Mouse (Mus musculus): ENCODE results near the gene Mafg. TPM values are rescaled to one million over a fixed set of nuclear protein-coding genes. Genes with fewer than 3 reads are reported as not detected.

The Mafg gene
- total RNA-seq, 2 experiments from 2014 or later: 50.2 to 58.8 TPM

DNA sequence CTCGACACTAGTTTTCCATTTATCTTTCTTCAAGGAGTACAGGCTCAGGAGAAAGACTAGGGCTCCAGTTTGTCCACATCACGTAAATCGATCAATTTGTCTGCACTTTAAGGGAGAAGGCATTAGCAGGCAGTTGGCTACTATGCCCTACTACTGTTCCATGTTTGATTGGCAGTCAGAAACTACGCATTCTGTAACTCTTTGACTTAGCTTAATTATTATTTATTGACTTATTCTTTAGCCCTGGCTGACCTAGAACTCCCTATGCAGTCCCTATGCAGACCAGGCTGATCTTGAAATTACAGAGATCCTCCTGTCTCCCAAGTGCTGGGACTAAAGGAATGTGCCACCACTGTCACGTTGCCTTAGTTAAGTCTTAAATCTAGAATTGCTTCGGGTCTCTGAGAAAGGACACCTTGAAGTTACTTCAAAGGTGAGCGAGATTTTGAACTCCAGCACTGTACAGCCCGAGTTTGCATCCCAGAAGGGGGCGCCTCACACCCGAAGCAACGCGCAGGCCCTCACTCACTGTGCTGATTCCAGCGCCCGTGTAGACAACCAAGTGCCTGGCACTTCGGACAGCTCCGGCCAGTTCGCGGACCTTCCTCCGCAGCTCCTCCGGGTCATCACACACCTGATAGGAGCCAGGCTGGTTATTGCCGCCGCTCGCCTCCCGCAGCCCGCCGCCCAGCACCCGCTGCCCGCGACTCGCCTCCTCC, 9.3 kb downstream of the Mafg start:
- peak; percentile 68 for DNase-seq (ENCODE audit: low spot score)

DNA sequence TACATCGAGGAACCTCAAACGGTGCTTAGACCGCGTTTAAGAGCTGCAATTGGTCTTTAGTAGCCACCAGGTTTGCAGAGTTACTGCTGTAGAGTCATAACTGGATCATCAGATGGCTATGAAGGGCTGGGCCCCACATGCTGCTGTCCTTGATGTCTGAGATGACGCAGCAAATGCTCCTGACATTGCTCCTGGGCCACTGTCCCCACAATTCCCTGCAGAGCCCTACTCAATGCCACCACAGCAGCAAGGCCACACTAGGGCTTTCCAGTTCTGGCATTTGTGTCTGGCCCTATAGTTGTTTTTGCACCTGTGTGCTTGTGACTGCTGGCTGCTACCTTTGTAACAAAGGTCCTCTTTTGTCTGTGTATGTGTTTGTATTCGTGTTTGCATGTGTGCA, 10.6 kb downstream of the Mafg start:
- DNase-seq (ENCODE audit: low spot score): no peak

DNA sequence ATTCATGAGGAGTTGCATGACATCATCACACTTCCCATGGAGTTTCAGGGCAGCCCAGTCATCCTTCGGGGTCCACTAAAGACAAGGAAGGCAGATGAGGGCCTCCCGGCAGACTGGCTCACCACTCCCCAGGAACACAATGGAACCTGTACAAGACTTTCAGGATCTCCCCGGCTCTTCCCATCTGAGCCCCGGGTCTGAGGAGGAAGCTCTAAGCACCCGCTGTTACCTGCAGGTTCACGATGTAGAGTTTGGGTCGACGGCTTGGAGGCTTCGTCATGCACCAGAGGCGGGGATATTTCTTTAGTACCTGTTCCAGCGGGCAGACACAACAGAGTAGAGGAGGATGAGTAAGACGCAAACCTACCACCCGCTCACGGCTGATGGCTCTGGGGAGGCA, 13.2 kb downstream of the Mafg start:
- no peak for DNase-seq (ENCODE audit: low spot score)

DNA sequence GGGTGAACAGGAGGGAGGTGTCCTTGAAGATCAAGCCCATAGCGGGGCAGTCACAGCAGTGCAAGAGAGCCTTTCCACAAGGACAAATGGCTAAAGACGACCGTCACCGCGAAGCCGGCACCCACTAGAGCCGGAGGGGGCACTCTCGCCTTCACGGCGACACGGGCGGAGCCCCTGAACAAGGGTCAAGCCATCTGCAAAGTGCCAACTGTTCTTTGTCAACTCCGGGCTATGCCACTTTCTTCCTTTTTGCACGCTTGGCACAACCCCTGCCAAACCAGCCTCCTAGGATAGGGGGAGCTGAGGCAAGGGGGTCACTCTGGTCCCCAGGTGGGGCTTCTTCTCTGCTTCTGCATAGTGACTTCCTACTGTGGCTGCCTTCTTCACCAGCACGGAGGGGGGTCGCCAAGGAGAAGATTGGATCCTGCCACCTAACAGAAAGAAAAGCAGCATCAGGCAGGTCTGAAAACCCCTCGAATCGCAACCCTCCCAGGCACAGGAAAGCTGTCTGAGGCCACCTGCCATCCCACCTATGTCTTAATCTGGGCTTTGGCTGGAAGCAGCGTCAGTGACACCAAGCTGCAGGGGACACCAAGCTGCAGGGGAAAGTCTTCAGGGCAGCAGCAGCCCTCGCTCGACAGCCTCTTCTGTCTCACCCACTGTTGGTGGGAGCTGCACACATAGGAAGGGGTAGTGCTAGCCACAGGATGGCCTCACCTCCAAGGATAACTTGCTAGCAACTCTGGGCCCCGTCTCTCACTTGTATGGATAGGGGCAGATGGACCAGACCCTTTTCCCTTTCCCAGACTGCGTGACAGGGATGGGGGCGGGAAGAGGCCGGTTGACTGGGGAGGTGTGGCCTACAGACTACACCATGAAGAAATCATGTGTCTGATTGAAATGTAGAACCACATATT, 14.5 kb downstream of the Mafg start:
- DNase-seq (ENCODE audit: low spot score): no peak

DNA sequence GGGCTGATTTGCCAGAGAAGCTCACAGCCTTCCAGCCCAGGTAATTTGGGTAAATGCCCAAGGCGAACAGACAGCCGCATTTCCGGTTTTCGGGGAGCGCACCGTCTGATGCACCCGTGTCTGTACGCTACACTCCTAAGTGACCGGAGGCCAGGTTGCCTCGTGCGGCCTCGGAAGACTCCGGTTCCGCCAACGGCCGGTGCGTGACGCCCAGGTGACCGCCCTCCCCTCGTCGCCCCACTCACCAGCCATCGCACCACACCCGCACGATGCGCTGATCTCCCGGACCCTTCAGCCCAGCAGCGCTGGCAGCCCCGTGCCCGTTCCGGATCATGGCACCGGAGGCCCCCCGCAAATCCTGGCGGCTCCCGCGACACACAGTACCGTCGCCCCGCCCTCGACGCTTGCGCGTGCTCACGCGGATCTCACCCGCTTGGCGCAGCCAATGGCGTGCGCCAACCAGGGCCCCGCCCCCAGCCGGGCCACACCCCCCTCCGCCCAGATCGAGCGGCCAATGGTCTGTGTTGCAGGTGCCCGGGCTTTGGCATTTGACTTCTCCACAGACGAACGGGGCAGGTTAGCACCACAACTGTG, 15.8 kb downstream of the Mafg start, which contains the start of gene Pcyt2:
Gene Pcyt2 (minus strand): TSS at position 418 of the 594 bp plus-strand sequence.
- peak; percentile 92 for DNase-seq (ENCODE audit: low spot score)

DNA sequence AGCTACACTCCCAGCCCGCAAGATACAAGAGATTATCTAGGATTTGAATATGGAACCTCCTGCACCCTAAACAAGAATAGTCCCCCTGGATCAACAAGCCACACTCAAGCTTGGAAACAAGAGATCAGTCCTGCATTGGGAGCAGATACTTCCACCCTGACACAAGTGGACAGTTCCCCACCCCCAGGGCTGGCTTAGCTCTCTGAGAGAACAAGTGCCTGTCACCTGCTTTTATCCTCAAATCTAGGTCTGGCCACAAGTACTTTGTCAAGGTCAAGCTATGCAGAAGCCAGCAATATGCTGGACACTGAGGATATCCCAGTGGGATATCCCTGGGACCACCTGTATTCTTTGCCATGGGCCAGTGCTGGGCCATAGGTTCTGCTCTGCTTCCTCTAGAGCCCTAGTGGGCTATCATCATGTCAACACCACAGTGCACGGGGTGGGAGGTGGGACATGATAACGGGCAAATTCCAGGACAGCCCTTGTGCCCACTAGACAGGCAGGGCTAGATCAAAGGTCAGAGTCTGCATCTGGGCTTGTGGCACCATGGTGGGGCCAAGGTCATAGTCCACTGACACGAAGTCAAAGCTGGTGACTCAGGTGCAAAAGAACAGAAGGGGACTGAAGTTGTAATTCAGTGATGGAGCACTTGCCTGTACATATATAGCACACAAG, 16.6 kb downstream of the Mafg start:
- DNase-seq (ENCODE audit: low spot score): no peak

DNA sequence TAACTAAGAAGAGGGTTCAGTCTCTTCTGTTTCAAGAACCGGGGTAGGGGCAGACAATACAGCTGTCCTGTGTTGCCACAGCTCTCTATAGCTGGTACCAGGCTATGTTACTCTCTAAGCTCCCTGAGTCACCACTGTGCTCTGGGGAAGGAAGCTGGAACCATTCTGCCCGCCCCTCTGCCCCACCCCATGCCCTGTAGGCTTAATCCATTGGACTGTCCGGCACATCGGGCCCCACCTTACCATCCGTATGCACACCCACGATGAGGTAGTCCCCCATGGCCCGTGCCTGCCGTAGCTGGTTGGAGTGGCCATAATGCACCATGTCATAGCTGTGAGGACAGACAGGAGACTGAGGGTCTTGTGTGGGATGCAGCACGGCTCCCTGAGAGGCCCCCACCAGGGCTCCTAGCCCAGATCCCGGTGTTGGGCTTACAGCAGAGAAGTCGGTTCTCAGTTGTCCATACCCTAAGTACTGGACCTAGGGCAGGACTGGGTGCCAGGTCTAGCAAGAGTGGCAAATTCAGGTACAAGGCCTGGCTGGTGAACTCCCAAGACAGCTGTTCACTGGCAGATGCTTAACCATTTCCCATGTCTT, 17.7 kb downstream of the Mafg start:
- no peak for DNase-seq (ENCODE audit: low spot score)

DNA sequence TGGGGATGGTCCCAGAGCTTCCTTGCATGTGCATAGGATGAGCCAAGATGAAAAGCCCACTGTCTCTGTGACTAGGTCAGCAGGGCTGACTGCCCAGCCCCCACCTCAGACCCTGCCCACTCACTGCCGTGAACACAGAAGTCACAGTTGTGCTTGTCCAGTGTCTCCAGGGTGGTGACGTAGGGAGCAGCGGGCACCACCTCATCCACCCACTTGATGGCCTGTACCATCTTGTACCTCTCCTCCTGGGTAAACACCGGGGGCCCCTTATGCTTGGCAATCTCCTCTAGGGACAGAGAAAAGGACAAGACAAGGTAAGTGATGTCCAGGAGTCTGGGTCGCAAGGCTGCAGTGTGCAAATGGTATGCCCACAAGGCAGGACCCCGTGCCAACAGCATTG, 18.2 kb downstream of the Mafg start:
- no peak for DNase-seq (ENCODE audit: low spot score)

DNA sequence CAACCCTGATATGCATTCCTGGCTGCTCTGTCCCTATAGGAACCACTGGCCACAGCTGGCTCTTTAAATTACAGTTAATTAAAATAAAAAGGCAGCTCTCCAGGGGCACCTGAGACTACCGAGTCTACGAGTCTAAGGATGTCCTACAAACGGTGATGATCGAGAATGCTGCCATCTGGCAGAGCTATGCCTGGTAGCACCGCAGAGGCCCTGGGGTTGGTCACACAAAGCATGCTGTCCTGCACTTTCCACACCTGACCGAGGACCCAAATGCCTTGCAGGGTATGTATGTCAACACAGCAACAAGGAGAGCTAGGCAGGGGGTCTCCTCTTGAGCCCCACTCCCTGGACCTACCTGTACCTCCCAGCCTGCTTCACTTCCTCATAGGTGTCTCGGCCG, 19.4 kb downstream of the Mafg start:
- DNase-seq (ENCODE audit: low spot score): no peak

DNA sequence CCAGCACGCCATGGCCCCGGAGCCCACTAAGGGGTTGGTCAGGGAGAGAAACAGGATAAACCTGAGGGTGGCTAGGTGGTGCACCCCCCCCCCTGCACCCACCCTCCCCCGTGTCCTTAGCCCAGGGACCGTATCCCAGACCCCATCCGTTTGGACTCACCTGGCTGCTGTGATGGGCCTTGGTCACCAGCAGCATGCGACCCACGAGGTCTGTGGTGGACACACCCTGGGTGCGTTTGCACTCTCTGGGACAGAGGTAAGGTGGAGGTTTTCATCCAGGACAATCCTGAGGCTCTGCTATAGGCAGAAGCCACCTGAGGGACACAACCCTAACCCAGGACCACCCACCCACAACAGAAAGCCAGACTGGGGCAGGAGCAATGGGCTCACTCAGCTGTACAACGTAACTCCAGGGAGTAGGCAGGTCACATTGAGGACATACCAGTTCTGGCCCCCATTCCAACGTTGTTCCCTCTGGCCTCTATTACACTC, 19.9 kb downstream of the Mafg start:
- DNase-seq (ENCODE audit: low spot score): no peak

DNA sequence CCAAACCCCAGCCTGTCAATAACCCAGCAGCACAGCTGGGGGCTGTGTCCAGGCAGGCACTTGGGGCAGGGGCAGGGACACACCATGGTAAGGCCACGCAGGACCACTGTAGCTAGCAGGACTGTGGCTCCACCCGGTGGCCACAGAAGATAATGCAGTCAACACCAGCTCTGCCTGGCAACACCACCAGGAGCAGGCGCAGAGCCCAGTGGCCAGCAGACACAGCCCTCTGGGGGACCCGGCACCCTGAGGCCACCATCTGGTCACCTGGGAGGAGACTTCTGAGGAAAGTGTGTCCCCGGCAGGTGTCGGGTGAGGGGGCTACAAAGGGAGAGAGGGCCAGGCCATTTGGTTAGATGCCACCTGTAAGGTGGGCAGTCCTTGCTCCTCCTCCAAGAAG, 20.6 kb downstream of the Mafg start:
- peak; percentile 81 for DNase-seq (ENCODE audit: low spot score)

DNA sequence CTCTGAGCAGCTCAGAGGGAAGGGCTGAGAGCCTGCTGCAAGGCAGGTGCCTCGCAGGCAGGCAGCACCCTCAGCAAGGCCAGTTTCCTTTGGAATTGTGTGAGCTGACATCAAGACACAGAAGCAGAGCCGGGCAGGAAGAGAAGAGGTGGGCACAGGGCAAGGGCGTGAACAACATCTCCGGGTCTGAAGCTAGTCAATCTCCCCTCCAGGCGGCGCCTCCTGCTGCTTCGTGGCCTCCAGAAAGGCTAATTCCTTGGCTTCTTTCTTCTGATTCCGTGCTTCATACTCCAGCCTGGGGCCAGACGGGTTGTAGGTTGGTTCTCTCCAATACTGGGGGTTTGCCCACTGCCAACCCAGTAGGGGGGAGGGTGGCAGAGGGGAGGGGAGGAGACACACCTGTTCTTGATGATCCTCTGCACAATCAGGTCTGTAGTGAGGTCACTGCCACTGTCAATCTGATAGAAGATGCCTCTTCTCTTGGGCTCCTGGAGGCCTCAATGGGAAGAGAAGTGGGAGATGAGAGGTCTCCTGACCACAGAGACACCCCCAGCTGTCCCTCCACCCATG, 22.8 kb downstream of the Mafg start:
- no peak for DNase-seq (ENCODE audit: low spot score)

DNA sequence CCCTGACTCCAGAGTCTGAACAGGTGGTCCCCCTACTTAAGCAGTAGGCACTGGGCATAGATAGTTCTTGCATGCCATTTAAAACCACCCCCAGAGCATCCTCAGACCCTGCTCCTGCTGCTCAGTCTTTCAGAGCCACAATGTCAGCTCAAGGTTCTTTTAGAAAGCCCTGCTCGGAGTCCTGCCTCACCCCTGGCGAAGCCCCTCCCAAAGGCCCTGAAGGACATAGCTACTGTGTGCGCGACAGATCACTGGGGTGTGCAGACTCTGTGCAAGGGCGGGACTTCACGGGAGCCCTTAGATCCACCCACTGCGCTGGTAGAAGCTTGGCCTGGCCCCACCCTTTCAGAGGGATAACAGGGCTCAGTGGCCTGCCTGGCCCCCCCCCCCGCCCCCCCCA, 24.1 kb downstream of the Mafg start:
- DNase-seq (ENCODE audit: low spot score): no peak

DNA sequence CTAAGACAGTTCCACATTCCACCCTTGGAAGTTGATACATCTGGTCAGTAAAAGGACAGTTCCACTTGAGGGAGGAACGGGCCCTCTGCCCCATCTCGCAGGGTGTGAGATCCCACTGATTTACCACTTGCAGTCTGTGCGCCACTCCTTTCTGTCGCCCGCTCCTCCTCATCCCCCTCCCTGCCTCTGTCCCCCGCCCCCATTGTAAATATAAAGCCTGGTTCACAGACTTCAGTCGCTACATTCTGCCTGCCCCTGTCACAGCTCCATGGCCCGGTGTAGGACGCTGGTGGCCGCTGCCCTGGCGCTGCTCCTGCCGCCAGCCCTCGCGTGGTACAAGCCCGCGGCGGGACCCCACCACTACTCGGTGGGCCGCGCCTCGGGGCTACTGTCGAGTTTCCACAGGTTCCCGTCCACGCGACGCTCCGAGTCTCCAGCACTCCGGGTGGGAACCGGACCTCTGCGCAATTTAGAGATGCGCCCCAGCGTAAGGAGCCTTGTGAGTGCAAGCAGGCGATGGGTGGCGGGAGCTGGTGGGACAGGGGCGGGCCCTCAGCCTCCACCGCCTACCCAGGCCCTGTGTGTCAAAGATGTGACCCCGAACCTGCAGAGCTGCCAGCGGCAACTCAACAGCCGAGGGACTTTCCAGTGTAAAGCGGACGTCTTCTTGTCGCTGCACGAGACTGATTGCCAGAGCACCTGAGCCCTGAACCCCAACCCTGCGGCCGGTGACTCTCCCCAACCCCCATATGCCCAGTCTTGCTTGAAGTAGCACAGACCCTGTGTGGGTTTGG, 25.0 kb downstream of the Mafg start, which contains the start of gene Npb:
Gene Npb (plus strand): TSS at position 237 of the 794 bp plus-strand sequence.
- no peak for DNase-seq (ENCODE audit: low spot score)

DNA sequence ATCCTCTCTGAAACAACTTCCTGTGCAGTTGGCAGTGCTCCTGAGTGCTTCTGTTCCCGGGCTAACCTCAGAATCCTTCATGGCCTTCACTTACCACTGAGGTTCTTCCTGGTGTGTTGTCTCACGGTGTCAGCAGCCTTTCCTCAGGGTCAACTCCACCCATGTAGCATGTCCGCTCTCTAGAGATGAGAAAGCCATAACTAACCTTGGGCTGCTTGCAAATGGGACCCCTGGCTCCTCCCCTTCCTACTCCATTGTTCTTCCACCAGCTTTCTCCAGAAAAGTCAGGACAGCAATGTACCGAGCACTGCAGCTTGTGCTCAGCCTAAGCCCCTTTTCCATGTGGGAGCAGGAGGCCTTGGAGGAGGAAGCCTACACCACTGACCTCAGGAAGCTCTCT, 26.6 kb downstream of the Mafg start:
- no peak for DNase-seq (ENCODE audit: low spot score)

DNA sequence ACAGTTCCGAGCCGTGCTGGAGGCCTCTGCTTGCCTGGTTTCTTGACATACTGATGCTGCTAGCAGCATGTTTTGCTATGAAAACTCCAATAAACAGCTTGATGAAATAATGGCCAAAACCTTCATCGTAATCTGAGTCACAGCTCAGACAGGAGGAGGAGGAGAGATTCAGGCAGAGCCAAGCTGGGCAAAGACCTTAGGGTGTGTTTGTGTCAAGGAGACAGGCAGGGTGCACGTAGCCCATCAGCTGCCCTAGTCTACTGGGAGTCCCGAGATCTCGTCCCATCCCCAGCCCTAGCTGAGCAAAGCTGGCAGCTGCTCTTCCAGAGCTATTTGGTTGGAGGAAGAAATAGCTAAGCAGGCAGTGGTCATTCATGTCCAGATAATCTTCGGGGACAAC, 27.7 kb downstream of the Mafg start:
- DNase-seq (ENCODE audit: low spot score): no peak

DNA sequence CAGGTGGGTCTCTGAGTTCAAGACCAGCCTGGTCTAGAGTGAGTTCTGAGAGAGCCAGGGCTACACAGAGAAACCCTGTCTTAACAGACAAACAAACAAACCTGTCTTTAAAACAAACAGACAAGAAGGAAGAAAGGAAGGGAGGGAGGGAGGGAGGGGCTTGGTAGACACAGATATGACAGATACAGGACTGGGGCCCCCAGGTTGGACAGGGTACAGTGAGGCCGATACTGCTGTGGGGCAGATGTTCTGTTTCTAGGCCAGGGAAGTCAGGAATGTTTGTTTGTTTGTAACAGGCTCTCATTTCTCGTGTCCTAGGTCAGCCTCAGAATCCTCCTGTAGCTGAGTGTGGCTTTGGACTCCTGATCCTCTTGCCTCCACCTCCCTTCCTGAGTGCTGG, 29.9 kb downstream of the Mafg start:
- DNase-seq (ENCODE audit: low spot score): no peak

DNA sequence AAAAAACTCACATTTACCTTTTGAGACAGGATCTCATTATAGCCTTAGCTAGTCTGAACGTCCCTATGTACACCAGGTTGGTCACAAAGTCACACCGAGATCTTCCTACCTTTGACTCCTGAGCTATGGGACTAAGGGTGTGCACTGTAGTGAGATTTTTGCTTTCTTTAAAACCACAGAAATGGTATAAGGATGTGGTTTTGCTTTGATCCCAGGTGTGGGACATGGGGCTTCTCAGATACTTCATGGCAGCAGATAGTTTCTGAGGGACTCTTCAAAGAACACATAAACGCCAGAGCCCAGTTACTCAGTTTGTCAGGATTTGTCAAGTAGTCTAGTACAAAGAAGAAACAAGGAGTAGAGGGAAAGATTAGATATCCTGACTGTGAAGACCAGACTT, 32.7 kb downstream of the Mafg start:
- no peak for DNase-seq (ENCODE audit: low spot score)

DNA sequence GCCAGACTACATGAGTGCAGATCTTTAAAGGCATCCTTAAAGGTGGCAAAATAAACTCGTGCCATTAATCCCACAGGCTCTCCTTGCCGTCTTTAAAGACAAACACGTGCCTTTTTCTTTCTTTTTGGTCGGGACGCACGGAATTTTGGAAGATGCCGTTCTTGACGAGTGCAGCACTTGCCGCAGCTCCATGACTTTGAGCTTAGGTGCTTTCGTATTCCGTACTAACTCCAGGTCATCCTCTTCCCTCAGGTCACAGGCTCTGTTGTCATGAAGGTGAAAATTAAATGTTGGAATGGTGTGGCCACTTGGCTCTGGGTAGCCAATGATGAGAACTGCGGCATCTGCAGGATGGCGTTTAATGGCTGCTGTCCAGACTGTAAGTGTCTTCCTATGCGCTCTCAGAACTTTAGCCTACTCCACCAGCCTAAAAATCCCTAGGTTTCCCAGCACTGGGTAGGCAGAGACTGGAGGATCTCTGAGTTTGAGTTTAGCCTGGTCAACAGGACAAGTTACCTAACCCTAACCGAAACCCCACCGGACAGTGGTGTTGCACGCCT, 34.3 kb downstream of the Mafg start:
- no peak for DNase-seq (ENCODE audit: low spot score)
